Mouse (Mus musculus): ENCODE results near the gene Tmem218. TPM values are rescaled to one million over a fixed set of nuclear protein-coding genes. Genes with fewer than 3 reads are reported as not detected.

Gene Tmem218
- total RNA-seq, 2 experiments from 2014 or later: 2.4 TPM

Other genes with a start within 250 kb of the Tmem218 start
- gene Pknox2, start 60.8 kb upstream of the Tmem218 start, total RNA-seq (2021): 10 to 100 TPM; 27.6 to 31.4 TPM
- gene Slc37a2, start 47.5 kb downstream of the Tmem218 start, total RNA-seq (2021): 1 to 10 TPM; 1.1 TPM
- 1 to 10 TPM; 1.2 to 1.4 TPM for gene Ccdc15, start 140.2 kb downstream of the Tmem218 start, total RNA-seq (2021)
- 1 to 10 TPM in 1 of 2 experiments, under 1 TPM in 1; 0.11 to 1.3 TPM for gene Hepacam, start 159.1 kb downstream of the Tmem218 start, total RNA-seq (2021)
- gene Robo4, start 193.7 kb downstream of the Tmem218 start, total RNA-seq (2021): 10 to 100 TPM; 16.7 to 23.6 TPM
- not detected for gene Robo3, start 225.0 kb downstream of the Tmem218 start, total RNA-seq (2021)